Comparison of ENCODE assay signal across 25 mouse cellular contexts in genomic region chr5:38641526-38641925, GRCm38 (mm10).
"Had no signal": no experiment of that assay in that cellular context is flagged by ENCODE, and none has a peak within 500 bp of the region (broad histone marks: within the 10 kb centered on the region; RNA-seq: fewer than 3 reads in every experiment).

No protein-coding gene starts in this region.

- H3K4me2 ChIP-seq: heart, embryonic 12.5 days; hindbrain, embryonic 12.5 days; hindbrain, embryonic 14.5 days; intestine, embryonic 15.5 days; kidney, embryonic 15.5 days; limb, embryonic 12.5 days; liver, embryonic 13.5 days; liver, embryonic 15.5 days had no signal

- H3K27me3 ChIP-seq: heart, embryonic 12.5 days; hindbrain, embryonic 12.5 days; intestine, embryonic 15.5 days; kidney, embryonic 15.5 days; limb, embryonic 12.5 days; liver, embryonic 13.5 days; liver, embryonic 15.5 days had no signal

- H3K27ac ChIP-seq: heart, embryonic 10.5 days; hindbrain, embryonic 10.5 days; hindbrain, embryonic 12.5 days; hindbrain, embryonic 14.5 days; intestine, embryonic 15.5 days; kidney, embryonic 15.5 days; layer of hippocampus, adult 2 months; left cerebral cortex, adult 2 months; limb, embryonic 10.5 days; limb, embryonic 12.5 days; liver, embryonic 13.5 days; liver, embryonic 15.5 days had no signal

- H3K9ac ChIP-seq: forebrain, postnatal 0 days; heart, embryonic 12.5 days; hindbrain, embryonic 12.5 days; hindbrain, embryonic 14.5 days; intestine, embryonic 15.5 days; kidney, embryonic 15.5 days; limb, embryonic 12.5 days; liver, embryonic 13.5 days; liver, embryonic 15.5 days had no signal

- H3K9me3 ChIP-seq: heart, embryonic 10.5 days; heart, embryonic 12.5 days; hindbrain, embryonic 12.5 days; intestine, embryonic 15.5 days; kidney, embryonic 15.5 days; limb, embryonic 10.5 days; limb, embryonic 12.5 days; liver, embryonic 13.5 days; liver, embryonic 15.5 days had no signal

- DNase-seq: forebrain, postnatal 0 days; gastrocnemius, postnatal 14 days; gastrocnemius, postnatal 36 days; heart, adult 11 months; heart, postnatal 10 days; heart, postnatal 4 days; kidney, postnatal 10 days; kidney, postnatal 25 days; kidney, postnatal 4 days; liver, embryonic 13.5 days had no signal

- H3K4me1 ChIP-seq: heart, embryonic 10.5 days; heart, embryonic 12.5 days; hindbrain, embryonic 10.5 days; hindbrain, embryonic 12.5 days; intestine, embryonic 15.5 days; kidney, embryonic 15.5 days; limb, embryonic 10.5 days; limb, embryonic 12.5 days; liver, embryonic 13.5 days; liver, embryonic 15.5 days had no signal

- ATAC-seq: forebrain, postnatal 0 days; hindbrain, embryonic 16.5 days; inflammation-experienced regulatory T-cells, adult 6 months; intestine, embryonic 15.5 days; intestine, postnatal 0 days had no signal

- H3K4me3 ChIP-seq: heart, embryonic 10.5 days; heart, embryonic 12.5 days; hindbrain, embryonic 10.5 days; hindbrain, embryonic 12.5 days; intestine, embryonic 15.5 days; kidney, embryonic 15.5 days; layer of hippocampus, adult 2 months; left cerebral cortex, adult 2 months; limb, embryonic 10.5 days; limb, embryonic 12.5 days; liver, embryonic 13.5 days; liver, embryonic 15.5 days had no signal

- H3K36me3 ChIP-seq: heart, embryonic 10.5 days; heart, embryonic 12.5 days; hindbrain, embryonic 10.5 days; hindbrain, embryonic 12.5 days; intestine, embryonic 15.5 days; kidney, embryonic 15.5 days; limb, embryonic 10.5 days; limb, embryonic 12.5 days; liver, embryonic 13.5 days; liver, embryonic 15.5 days had no signal
